Mouse (Mus musculus): ENCODE results near the gene Mybbp1a. TPM values are rescaled to one million over a fixed set of nuclear protein-coding genes. Genes with fewer than 3 reads are reported as not detected.
A peak's percentile ranks its signal among the peaks of the same experiment; 100 is the strongest.
"Not testable (repeated sequence)": the region's sequence is repeated elsewhere in the genome, so short reads cannot be mapped to it uniquely, and the experiment has no call there.

Mybbp1a gene
- total RNA-seq, 2 experiments from 2014 or later = 48.6 to 58.9 TPM

DNA sequence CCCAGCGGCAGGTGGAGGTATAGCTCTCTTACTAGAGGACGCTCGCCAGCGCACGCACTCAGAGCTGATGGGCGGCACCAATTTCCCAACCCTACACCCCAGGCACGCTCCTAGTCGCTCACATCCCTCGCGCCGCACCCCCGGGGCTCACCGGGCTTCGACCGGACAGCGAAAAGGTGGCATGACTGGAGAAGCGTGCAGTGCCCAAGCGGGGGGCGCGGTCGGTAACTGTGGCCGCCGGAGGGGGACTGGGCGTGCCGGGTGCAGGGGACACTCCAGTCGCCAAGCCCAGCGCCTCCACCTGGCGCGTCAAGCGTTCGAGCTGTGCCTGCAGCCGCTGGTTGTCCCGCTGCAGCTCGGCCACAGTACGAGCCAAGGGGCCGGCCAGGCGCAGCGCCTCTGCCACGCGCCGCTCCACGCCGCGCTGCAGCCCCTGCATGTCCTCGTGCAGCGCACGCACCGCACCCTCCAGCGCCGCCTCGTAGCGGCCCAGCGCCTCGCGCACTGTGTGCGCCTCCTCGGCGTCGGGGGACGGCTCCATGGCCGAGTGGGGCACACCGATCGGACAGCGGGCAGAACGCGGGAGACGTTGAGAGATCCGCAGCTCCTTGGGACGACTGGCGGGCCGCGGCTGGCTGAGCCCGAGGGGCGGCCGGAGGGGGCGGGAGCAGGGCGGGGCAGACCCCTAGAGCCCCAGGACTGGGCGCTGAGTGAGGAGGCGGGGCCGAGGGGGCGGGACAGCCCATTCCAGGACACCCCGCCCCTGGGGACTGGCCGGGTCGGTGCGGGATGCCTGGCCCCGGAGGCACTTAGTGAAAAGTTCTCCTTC lies 29.8 kb upstream of the Mybbp1a start, which contains the start of gene Smtnl2:
Smtnl2 (minus strand) TSS at position 621 of the 829 bp plus-strand sequence.
- intact Hi-C loops (cut with DNase I) = loop anchor here (1.0 kb wide), 1 partner anchor 14 kb away; no protein-coding TSS in a partner anchor
- peak; percentile 86 to 91 for DNase-seq

- intact Hi-C loops (cut with DNase I) = loop anchor here (1.0 kb wide), 1 partner anchor 13 kb away; no protein-coding TSS in a partner anchor
Observed at GRCm38 (mm10) chr11:72411945-72412344, 29.2 kb upstream of the Mybbp1a start.

GRCm38 (mm10) chr11:72413016-72413415 lies 28.1 kb upstream of the Mybbp1a start:
- intact Hi-C loops (cut with DNase I) = no loop called here
- peak; percentile 28 to 45 for DNase-seq

More at GRCm38 (mm10) chr11:72411945-72412344, 29.2 kb upstream of the Mybbp1a start:
- DNase-seq = no peak

GRCm38 (mm10) chr11:72413601-72414190 lies 27.5 kb upstream of the Mybbp1a start:
- no peak for DNase-seq
- intact Hi-C loops (cut with DNase I) = no loop called here

- no peak for DNase-seq
- intact Hi-C loops (cut with DNase I) = no loop called here
Observed at GRCm38 (mm10) chr11:72415155-72415554, 26.0 kb upstream of the Mybbp1a start.

- peak in 1 of 2 experiments; percentile 24 for DNase-seq
- intact Hi-C loops (cut with DNase I) = no loop called here
Observed at GRCm38 (mm10) chr11:72416666-72417065, 24.5 kb upstream of the Mybbp1a start.

DNA sequence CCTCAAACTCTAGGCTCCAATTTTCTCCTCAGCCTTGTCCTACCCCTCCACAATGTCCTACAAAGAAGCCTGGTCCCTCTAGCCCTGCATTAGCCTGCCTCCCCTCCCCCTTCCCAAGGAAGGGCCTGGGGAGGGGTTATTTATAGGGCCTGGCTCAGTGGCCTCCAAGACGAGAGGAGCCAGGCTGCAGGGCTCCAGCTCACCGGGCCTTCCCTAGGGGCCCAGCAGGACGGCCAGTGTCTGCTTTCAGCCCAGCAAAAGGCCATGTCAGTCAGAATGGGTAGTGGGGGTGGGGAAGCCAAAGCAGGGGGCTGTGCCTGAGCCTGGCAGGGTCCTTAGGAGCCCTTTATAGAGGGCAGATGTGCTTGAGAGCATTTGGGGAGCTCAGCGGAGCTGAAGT lies 23.8 kb upstream of the Mybbp1a start:
- intact Hi-C loops (cut with DNase I) = no loop called here
- peak; percentile 48 to 55 for DNase-seq

DNA sequence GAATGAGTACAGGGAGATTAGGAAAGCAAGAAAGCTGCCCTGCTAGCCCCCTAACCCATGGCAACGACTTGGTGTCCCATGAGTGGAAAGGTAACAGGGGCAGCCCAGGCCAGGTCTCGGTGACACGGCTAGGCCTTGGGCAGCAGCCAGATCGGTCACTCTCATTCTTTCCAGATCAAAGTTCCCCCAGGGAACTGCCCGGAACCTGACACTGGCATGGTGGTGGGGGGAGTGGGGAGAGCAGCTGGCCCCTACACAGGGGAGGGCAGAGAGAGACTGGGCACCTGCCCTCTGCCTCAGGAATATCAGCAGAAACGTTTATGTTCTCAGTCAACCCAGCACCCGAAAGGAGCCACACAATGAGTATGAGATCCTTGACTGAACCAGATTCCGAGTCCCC lies 22.9 kb upstream of the Mybbp1a start:
- intact Hi-C loops (cut with DNase I) = no loop called here
- peak; percentile 56 to 77 for DNase-seq

DNA sequence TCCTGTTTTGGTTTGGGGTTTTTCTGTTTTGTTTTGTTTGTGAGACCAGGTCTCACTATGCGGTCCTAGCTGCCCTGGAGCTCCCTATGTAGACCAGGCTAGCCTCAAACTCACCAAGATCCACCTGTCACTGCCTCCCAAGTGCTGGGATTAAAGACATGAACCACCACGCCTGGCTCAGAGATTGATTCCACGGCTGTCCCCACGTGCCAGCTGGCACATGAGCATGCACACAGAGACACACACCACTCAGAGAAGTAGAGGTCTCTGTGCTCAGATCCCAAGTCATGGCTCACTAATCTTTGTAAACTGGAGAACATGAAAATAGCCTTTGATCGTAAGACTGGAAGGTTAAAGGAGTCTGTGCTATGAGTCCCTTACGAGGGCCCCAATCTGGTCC lies 22.1 kb upstream of the Mybbp1a start:
- intact Hi-C loops (cut with DNase I) = no loop called here
- no peak for DNase-seq

DNA sequence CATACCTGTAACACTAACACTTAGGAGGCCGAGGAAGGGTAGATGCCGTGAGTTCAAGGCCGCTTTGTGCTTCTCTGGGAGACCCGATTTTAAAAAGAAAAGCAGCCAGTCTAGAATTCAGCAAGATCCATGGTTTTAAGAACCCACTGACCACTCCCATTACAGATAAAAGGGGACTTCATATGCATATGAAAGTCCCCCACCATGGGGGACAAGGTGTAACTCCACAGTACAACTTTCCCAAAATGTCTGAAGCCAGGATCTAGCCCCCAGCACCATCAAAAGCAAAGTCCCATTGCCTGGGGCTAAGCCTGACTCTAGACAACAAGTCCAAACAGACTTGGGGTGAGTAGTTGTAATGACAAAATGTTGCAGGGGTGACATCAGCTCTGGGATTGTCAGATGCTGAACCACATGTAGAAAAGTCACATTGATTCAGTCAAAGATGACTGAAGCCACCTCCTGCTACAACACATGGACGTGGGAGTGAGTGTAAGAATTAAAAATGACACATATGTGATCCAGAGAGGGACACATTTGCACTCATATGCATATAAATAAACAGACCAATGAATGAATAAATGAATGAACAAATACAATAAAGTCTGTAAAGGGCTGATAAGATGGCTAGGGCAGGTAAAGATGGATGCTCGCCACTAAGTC lies 20.6 kb upstream of the Mybbp1a start:
- intact Hi-C loops (cut with DNase I) = no loop called here
- no peak for DNase-seq

DNA sequence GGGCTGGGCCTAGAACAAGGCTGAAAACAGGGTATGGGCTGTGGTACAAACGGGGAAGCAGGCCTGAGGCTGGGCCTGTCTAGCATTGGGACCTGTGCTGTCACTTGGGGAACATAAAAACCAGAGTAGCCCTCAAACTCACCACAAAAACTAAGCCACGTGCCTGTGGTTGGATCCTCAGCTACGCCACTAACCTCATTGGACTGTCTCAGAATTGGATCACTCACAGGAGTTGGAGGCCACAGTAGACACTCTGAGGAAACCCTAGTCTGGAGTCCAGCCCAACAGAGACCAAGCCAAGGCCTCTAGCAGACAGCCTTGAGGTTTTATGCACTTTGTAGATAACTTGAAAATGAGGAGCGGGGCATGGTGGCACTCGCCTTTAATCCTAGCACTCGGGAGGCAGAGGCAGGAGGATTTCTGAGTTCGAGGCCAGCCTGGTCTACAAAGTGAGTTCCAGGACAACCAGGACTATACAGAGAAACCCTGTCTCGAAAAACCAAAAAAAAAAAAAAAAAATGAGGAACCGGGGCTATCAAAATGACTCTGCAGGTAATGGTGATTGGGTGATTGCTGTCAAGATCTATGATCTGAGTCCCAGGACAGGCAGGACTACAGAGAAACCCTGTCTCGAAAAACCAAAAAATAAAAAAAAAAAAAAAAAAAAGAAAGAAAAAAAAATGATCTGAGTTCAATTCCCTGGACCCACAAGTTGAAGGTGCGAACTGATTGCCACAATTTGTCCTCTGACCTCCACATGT lies 19.5 kb upstream of the Mybbp1a start:
- no peak for DNase-seq
- intact Hi-C loops (cut with DNase I) = no loop called here

DNA sequence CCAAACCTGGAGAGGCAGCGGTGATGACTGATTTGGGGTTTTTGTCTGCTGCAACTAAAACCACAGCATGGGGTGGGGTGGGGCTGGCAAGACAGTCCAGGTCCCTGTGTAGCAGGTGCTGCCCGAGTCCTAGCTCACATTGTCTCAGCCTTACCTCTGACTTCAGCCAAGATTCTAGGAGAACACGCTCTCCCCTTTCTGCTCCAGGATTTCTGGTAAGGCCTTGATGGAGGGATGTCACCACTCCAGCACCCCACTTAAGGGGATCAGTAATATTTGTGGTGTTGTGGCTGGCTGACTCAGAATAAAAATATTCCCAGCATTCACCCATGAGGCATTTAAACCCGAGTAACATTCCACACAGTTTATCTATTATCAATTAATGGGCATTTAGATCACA lies 17.5 kb upstream of the Mybbp1a start:
- DNase-seq = no peak
- intact Hi-C loops (cut with DNase I) = no loop called here

GRCm38 (mm10) chr11:72425201-72425600 lies 16.0 kb upstream of the Mybbp1a start:
- no peak for DNase-seq
- intact Hi-C loops (cut with DNase I) = loop anchor here (1.0 kb wide), 1 partner anchor 14 kb away; the partner anchor contains the start of gene Smtnl2

GRCm38 (mm10) chr11:72426884-72427283 lies 14.3 kb upstream of the Mybbp1a start:
- DNase-seq = no peak
- intact Hi-C loops (cut with DNase I) = no loop called here

DNA sequence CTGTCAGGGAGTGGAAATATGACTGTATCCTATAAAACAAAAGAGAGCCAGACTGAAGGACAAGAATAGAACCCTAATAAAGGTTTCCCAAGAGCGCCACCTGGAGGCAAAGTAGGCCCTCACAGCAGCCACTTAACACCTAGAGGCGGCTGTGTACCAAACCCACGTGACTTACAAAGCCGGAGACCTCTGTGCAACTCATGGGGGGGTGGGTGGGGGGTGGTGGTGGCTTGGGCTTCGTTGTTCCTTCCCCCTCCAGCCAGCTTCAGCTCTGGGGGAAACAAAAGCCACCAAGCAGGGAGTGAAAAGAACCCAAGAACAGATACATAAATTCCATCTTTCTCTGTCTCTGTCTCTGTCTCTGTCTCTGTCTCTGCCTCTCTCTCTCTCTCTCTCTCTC lies 12.5 kb upstream of the Mybbp1a start:
- intact Hi-C loops (cut with DNase I) = loop anchor here (2.0 kb wide), 3 partner anchors 60 to 204 kb away; no protein-coding TSS in a partner anchor

DNA sequence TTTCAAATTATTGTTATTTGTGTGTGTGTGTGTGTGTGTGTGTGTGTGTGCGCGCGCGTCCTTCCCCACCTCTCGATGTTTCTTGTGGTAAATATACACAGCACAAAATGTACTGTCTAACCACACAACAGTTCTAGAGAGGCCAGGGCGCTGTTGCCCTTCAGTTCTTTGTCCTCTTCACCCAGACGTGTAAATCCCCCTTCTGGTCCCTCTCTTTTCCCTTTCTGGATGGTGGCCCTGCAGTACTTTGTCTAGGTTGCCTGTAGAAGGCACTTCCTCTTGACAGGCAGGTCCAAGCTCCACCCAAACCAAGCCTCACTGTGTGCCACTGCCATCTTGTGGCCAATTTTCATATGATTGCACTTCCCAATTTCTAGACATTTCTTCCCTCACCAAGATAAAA lies 11.9 kb upstream of the Mybbp1a start:
- peak; percentile 56 to 72 for DNase-seq
- intact Hi-C loops (cut with DNase I) = loop anchor here (2.0 kb wide), 3 partner anchors 60 to 204 kb away; no protein-coding TSS in a partner anchor

More for the DNA sequence above, 12.5 kb upstream of the Mybbp1a start:
- peak; percentile 74 to 85 for DNase-seq

DNA sequence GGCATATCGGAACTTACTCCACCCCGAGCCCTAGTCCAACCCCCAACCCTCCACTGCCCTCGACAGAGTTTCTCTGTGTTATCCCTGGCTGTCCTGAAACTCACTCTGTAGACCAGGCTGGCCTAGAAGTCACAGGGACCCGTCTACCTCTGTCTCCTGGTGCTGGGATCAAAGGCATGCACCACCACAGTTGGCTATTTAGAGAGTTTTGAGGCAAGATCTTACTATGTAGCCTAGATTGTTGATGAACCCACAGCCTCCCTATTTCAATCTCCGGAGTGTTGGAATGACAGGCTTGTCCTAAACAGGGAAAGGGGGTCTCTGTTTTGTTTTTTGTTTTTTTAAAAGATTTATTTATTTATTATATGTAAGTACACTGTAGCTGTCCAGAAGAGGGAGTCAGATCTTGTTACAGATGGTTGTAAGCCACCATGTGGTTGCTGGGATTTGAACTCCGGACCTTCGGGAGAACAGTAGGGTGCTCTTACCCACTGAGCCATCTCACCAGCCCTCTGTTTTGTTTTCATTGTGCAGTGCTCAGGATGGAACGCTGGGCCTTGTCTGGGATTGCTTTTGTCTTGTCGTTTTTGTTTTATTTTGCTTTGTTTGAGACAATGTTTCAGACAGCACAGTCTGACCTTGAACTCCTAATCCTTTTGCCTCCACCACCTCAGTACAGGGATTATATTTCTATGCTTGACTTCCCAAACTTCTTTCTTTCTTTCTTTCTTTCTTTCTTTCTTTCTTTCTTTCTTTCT lies 10.7 kb upstream of the Mybbp1a start:
- intact Hi-C loops (cut with DNase I); DNase-seq: not testable (repeated sequence)

DNA sequence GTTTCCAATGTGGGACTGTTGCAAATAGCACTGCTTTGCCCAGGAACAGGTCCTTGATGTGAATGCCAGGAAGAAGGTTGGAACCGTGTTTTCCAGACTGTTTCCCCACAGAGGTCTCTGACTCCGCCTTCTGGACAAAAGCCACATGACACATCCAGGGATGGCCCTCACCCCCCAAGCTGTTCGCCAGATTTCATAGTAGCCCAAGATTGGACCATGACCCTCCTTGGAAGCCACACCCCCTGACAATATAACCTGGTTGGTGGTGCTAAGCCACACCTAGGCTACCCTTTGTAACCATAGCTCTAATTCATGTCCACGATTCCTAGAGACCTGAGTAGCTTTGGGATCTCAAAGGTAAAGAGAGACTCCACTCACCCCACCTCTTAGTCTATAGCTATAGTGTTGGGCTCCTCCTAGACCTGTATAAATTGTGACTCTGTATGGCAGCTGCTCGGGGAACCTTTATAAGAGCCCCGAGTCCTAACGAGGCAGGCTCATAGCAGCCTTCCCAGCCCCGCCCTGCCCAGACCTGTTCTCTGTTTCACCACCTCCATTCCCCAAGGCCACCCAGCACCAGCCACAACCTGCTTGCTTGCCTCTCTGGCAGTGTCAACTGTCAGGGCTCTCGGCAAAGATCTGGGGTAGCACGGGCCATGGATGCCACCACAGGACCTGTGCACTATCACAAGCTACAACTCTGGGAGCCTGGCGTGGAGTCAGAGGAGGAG lies 6.0 kb upstream of the Mybbp1a start, which contains the start of gene Ggt6:
Ggt6 (plus strand) TSS at position 564 of the 731 bp plus-strand sequence.
- intact Hi-C loops (cut with DNase I) = no loop called here
- DNase-seq = no peak

DNA sequence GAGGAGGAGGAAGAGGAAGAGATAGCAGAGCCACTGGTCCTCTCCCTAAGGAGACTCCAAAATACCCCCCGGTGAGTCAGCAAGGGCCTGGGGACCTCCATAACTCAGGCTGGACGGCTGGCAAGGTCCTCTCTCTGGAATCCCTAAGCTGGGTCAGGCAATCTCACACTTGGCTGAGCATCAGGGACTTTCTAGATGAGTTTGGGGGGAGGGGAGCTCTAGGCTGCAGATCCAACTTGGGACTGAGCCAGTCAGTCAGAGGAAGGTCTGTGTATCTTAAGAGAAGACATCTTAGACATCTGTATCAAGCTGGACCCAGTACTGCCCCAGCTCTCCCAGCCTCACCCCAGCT lies 5.5 kb upstream of the Mybbp1a start:
- DNase-seq = no peak
- intact Hi-C loops (cut with DNase I) = loop anchor here (2.0 kb wide), 1 partner anchor 131 kb away; no protein-coding TSS in a partner anchor
